Mouse (Mus musculus) forebrain, postnatal 0 days (tissue): ENCODE data around the gene Adgb. TPM values are rescaled to one million over a fixed set of nuclear protein-coding genes. Genes with fewer than 3 reads are reported as not detected.
A peak's percentile ranks its signal among the peaks of the same experiment; 100 is the strongest.
"Not testable (repeated sequence)": the region's sequence is repeated elsewhere in the genome, so short reads cannot be mapped to it uniquely, and the experiment has no call there.

Experiments used
- ATAC-seq: fragments of 200-750 bp; cut with Nextera tagmentation; 2 replicates; pipeline ENCODE4 v1.8.0; 2017; ENCODE audit warnings: mild to moderate bottlenecking, moderate library complexity
- DNase-seq: peaks from one replicate; pipeline ENCODE4 v3.0.0-alpha.2; 2015
- H3K27ac ChIP-seq: fragments of 300-500 bp; sonication (generic); 2 replicates; pipeline ENCODE4 v1.5.1; 2014; ENCODE audit warnings: low read depth, mild to moderate bottlenecking, antibody characterized with exemption, low read length, moderate library complexity, mixed read lengths
- H3K27me3 ChIP-seq: fragments of 300-500 bp; sonication (generic); 2 replicates; pipeline ENCODE4 v1.6.1; 2014; ENCODE audit warnings: mild to moderate bottlenecking, low read length, mixed read lengths; ENCODE audit not compliant: insufficient read depth
- H3K36me3 ChIP-seq: fragments of 300-500 bp; sonication (generic); 2 replicates; pipeline ENCODE4 v1.6.1; 2014; ENCODE audit warnings: mild to moderate bottlenecking, moderate library complexity; ENCODE audit not compliant: insufficient read depth
- H3K4me1 ChIP-seq: fragments of 300-500 bp; sonication (generic); 2 replicates; pipeline ENCODE4 v1.6.1; 2014; ENCODE audit warnings: antibody characterized with exemption; ENCODE audit not compliant: insufficient read depth
- H3K4me2 ChIP-seq: fragments of 300-500 bp; sonication (generic); 2 replicates; pipeline ENCODE4 v1.6.1; 2014; ENCODE audit warnings: low read depth, mild to moderate bottlenecking, moderate library complexity
- H3K4me3 ChIP-seq: fragments of 300-500 bp; sonication (generic); 2 replicates; pipeline ENCODE4 v1.5.1; 2014; ENCODE audit warnings: low read depth, low read length, mixed read lengths
- H3K9ac ChIP-seq: fragments of 300-500 bp; sonication (generic); 2 replicates; pipeline ENCODE4 v1.6.1; 2014; ENCODE audit warnings: mild to moderate bottlenecking
- H3K9me3 ChIP-seq: fragments of 300-500 bp; sonication (generic); 2 replicates; pipeline ENCODE4 v1.6.1; 2016; ENCODE audit warnings: low read length
- CTCF ChIP-seq: sonication (generic); IDR thresholded peaks from 2 replicates; pipeline ENCODE4 v1.5.1; 2016; ENCODE audit warnings: antibody characterized with exemption, control low read depth, low read depth
- WGBS: fragments of 180-500 bp; shearing (Covaris S2); extraction: QIAGEN DNeasy Blood & Tissue Kit; methylation state at CpG from one replicate; pipeline ENCODE4 v1.1.7; 2014; 5-methylcytosine and 5-hydroxymethylcytosine counted together
- polyA plus RNA-seq: library from polyadenylated mRNA; unstranded; fragments of >200 nt; fragmentation: Nextera tagmentation; extraction: Ambion mirVana; gene quantifications from 2 replicates; pipeline ENCODE4 v1.2.1, GENCODE M21; 2015
- total RNA-seq: library from RNA; depleted of rRNA; stranded (reverse); fragments of >200 nt; gene quantifications from 2 replicates; pipeline ENCODE4 v1.2.3, GENCODE M21; 2014; rRNA removed

Gene Adgb
- total RNA-seq (0.62 and 0.95 TPM in 2 replicates), polyA plus RNA-seq (0.16 and 0.30 TPM in 2 replicates)

GRCm38 (mm10) chr10:10471961-10472610, at the start of gene Adgb:
TSS of gene Adgb (minus strand) at chr10:10472326.
- ATAC-seq (peak; percentile 95), DNase-seq (peak; percentile 74)
- Histone ChIP-seq H3K9me3 (no peaks in the 10 kb centered on the region), H3K36me3 (no peaks in the 10 kb centered on the region), H3K4me1 (peaks cover 10% of the 10 kb centered on the region), H3K4me2 (peak within 1 kb of the TSS; percentile 50), H3K4me3 (peak within 1 kb of the TSS; percentile 26), H3K27ac (no peak within 1 kb of the TSS), H3K9ac (peak within 1 kb of the TSS; percentile 35), H3K27me3 (no peaks in the 10 kb centered on the region)
- 8% methylated on average over 22 of the region's 22 CpGs for WGBS
- no peak for TF ChIP-seq CTCF

DNA sequence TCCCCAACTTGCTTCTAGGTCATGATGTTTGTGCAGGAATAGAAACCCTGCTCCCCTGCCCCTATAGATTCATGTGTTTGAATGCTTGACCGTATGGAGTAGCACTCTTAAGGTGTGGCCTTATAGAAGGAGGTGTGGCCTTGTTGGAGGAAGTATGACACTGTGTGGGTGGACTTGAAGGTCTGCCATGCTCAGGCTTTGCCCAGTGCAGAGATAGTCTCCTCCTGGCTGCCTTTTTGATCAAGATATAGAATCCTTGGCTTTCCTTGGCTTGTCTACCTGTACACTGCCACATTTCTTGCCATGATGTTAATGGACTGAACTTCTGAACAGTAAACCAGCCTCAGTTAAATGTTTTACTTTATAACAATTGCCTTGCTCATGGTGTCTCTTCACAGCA, 8.0 kb upstream of the Adgb start:
- Histone ChIP-seq H3K4me3 (no peak overlapping the region), H3K27ac (no peak overlapping the region), H3K9me3 (no peaks in the 10 kb centered on the region), H3K4me2 (no peak overlapping the region), H3K27me3 (no peaks in the 10 kb centered on the region), H3K36me3 (no peaks in the 10 kb centered on the region), H3K4me1 (no peaks in the 10 kb centered on the region), H3K9ac (no peak overlapping the region)
- DNase-seq, result no peak
- 93% methylated on average over 1 of the region's 1 CpGs for WGBS
- no peak for TF ChIP-seq CTCF
- ATAC-seq, result no peak

DNA sequence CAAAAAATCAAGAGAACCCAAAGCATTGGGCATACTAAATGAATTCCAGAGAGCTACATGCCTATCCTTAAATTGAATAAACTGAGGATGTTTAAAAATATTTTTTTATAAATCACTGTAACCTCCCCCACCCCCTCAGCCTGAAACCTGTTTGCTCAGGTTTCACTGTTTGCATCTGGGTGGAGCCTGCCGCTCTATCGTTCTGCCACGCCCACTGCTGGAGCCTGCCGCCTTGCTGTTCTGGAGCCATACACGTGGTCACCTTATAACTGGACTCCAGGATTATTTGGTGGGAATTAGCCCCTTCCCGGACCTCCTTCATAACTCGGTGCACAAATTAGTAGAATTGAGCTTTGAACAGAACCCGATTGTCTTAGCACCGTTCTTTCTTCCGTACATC, 5.3 kb upstream of the Adgb start:
- not testable (repeated sequence) for H3K27me3 ChIP-seq, H3K9me3 ChIP-seq, H3K27ac ChIP-seq, H3K36me3 ChIP-seq, H3K4me1 ChIP-seq, H3K4me2 ChIP-seq, H3K4me3 ChIP-seq, DNase-seq, ATAC-seq, H3K9ac ChIP-seq
- 74% methylated on average over 10 of the region's 10 CpGs for WGBS

DNA sequence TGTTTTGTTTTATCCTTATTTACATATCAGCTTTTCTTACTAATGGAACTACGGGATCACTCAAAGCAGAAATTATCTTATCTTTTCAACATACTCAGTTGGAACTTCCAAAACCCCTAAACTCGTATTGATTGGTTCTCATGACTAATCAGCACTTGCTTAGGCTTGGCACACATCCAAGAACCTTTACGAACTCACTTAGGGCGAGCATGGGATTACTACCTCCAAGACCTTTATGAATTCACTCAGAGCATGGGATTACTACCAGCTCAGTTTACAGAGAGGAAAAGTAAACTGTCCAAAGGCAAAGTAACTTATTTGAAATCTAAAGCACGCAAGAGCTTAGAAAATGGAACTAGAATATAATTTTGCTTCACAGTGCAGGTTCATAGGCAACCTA, 4.8 kb upstream of the Adgb start:
- Histone ChIP-seq H3K4me2 (no peak overlapping the region), H3K4me1 (peaks cover 7% of the 10 kb centered on the region), H3K9me3 (no peaks in the 10 kb centered on the region), H3K4me3 (no peak overlapping the region), H3K27me3 (no peaks in the 10 kb centered on the region), H3K36me3 (no peaks in the 10 kb centered on the region), H3K9ac (no peak overlapping the region), H3K27ac (no peak overlapping the region)
- no peak for DNase-seq
- 47% methylated on average over 5 of the region's 5 CpGs for WGBS
- ATAC-seq, result no peak
- no peak for TF ChIP-seq CTCF

DNA sequence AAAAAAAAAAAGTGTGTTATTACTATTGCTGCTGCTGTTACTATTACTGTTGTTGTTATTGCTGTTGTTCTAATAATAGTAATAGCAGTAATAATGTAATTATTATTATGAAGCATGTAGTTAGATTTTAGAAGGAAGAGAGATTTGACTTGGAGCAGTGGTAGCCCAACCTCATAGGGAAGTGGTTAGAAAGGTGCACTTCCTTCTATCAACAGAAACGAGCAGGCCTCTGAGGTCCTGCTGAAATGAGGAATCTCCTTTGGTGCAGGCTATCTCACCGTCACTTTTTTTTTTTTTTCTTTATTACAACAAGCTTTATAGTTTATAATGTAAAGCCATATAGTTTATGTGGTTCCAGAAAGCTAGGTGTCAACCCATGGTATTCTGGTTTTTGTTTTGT, 4.4 kb upstream of the Adgb start:
- Histone ChIP-seq H3K27ac (no peak overlapping the region), H3K9ac (no peak overlapping the region), H3K4me3 (no peak overlapping the region), H3K27me3 (no peaks in the 10 kb centered on the region), H3K4me1 (peaks cover 10% of the 10 kb centered on the region), H3K4me2 (no peak overlapping the region), H3K9me3 (no peaks in the 10 kb centered on the region), H3K36me3 (no peaks in the 10 kb centered on the region)
- ATAC-seq, result no peak
- 88% methylated on average over 2 of the region's 2 CpGs for WGBS
- no peak for DNase-seq
- TF ChIP-seq CTCF, result no peak

- H3K4me1 ChIP-seq, result peaks cover 10% of the 10 kb centered on the region
- no peak overlapping the region for H3K4me2 ChIP-seq
- no peak overlapping the region for H3K4me3 ChIP-seq
- no peak for TF ChIP-seq CTCF
- no peak overlapping the region for H3K27ac ChIP-seq
- 34% methylated on average over 6 of the region's 6 CpGs for WGBS
- H3K9me3 ChIP-seq, result no peaks in the 10 kb centered on the region
- no peaks in the 10 kb centered on the region for H3K27me3 ChIP-seq
- ATAC-seq (peak; percentile 69), DNase-seq (peak; percentile 7)
- H3K9ac ChIP-seq, result no peak overlapping the region
- no peaks in the 10 kb centered on the region for H3K36me3 ChIP-seq
Observed at GRCm38 (mm10) chr10:10468699-10469547, 3.2 kb downstream of the Adgb start.

DNA sequence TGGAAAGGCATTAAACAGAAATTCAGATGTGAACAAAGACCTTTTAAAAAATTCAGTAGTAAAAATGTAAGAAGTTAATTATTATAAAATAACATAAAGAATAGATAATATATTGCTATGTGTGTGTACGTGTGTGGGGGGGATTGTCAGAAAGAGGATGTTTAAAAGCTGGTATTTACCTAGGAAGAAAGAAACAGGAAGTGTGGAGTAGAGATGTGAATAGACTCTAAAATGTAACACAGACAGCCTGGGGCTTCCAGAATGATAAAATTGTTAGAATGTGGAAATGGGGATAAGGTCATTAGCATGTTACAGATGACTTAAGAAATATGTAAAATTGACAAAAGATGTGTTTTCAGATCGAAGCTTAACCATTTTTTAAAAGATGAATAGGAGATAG, 12.0 kb downstream of the Adgb start:
- ATAC-seq, result no peak

More for the DNA sequence above, 12.0 kb downstream of the Adgb start:
- DNase-seq, result no peak
- no peak overlapping the region for H3K9ac ChIP-seq
- H3K9me3 ChIP-seq, result no peaks in the 10 kb centered on the region
- H3K27ac ChIP-seq, result no peak overlapping the region
- H3K4me3 ChIP-seq, result no peak overlapping the region
- H3K4me2 ChIP-seq, result no peak overlapping the region
- no peaks in the 10 kb centered on the region for H3K4me1 ChIP-seq
- H3K36me3 ChIP-seq, result no peaks in the 10 kb centered on the region
- no peaks in the 10 kb centered on the region for H3K27me3 ChIP-seq
- WGBS, result 78% methylated on average over 2 of the region's 2 CpGs
- no peak for TF ChIP-seq CTCF
